Mouse (Mus musculus): ENCODE measurements at regions not wholly inside any gene's neighbourhood (a gene's known extent, or its start where the extent isn't known, plus 50 kb on each side); places are given as distances from the start of the nearest gene placed in this dataset.
"Not testable (repeated sequence)": the region's sequence is repeated elsewhere in the genome, so short reads cannot be mapped to it uniquely, and the experiment has no call there.

- DNase-seq; H3K4me3 ChIP-seq (replicated peaks; ENCODE audit: extremely low read depth, low read depth, low read length): not testable (repeated sequence)
Measured at GRCm38 (mm10) chr6:67954570-67954969, 419.0 kb upstream of the Tacstd2 start.

DNA sequence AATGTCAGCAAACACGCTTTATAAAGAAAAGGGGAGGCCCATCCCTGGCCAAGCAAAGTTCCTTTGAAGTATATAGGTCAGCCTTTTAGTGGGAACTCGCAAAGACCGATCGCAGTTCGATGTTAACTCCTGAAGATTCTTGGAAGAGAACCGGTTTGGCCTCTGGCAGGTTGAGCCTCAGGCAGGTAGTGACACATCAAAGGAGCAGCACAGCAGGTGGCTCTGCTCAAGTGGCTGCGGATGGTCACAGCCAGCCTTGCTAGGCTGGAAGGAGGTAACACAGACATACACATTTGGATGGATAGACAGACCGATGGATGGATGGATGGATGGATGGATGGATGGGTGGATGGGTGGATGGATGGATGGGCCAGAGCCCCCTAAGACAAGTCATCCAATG is 395.9 kb upstream of the Tacstd2 start:
- not testable (repeated sequence) for H3K4me3 ChIP-seq (replicated peaks; ENCODE audit: extremely low read depth, low read depth, low read length); H3K4me1 ChIP-seq (ENCODE audit: control insufficient read depth, insufficient read depth, low read length); DNase-seq
- 22% methylated on average over 8 of the region's 8 CpGs for WGBS

More at GRCm38 (mm10) chr6:67954570-67954969, 419.0 kb upstream of the Tacstd2 start:
- not testable (repeated sequence) for H3K4me1 ChIP-seq (ENCODE audit: control insufficient read depth, insufficient read depth, low read length)

DNA sequence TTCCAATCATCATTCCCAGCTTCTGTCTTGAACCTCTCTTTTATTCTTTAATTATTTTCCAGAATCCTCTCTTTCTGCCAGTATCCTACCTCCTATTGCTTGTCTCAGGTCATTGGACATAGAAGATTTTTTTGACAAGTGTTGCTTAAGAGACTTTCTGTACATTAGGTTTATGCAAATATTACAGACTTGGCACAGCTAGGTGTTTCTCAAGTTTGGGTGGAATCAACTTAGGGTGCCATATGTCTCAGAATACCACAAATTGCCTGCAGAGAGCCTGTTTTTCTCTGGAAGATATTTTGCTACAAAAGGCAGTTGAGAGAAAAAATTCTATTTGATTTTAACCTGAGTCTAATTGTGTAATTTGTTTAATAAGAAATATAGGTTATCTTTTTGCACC is 386.9 kb upstream of the Tacstd2 start:
- TF ChIP-seq POLR2A (IDR thresholded peaks at IDR 0.05; ENCODE audit: borderline replicate concordance, extremely low read depth, low read depth, low read length) (no peak), CTCF (IDR thresholded peaks at IDR 0.05; ENCODE audit: insufficient read depth, low read length) (no peak)
- no peaks in the 10 kb centered on the region for H3K4me1 ChIP-seq (ENCODE audit: control insufficient read depth, insufficient read depth, low read length)
- H3K4me3 ChIP-seq (replicated peaks; ENCODE audit: extremely low read depth, low read depth, low read length): no peak overlapping the region
- DNase-seq: no peak

GRCm38 (mm10) chr6:67913903-67914302 is 378.3 kb upstream of the Tacstd2 start:
- 40% methylated on average over 2 of the region's 2 CpGs for WGBS
- TF ChIP-seq POLR2A (IDR thresholded peaks at IDR 0.05; ENCODE audit: borderline replicate concordance, extremely low read depth, low read depth, low read length): no peak
- TF ChIP-seq CTCF (IDR thresholded peaks at IDR 0.05; ENCODE audit: insufficient read depth, low read length): no peak
- no peak for DNase-seq
- H3K4me1 ChIP-seq (ENCODE audit: control insufficient read depth, insufficient read depth, low read length): no peaks in the 10 kb centered on the region
- H3K4me3 ChIP-seq (replicated peaks; ENCODE audit: extremely low read depth, low read depth, low read length): no peak overlapping the region

- Histone ChIP-seq H3K4me1 (ENCODE audit: control insufficient read depth, insufficient read depth, low read length) (no peaks in the 10 kb centered on the region), H3K4me3 (replicated peaks; ENCODE audit: extremely low read depth, low read depth, low read length) (no peak overlapping the region)
- TF ChIP-seq POLR2A (IDR thresholded peaks at IDR 0.05; ENCODE audit: borderline replicate concordance, extremely low read depth, low read depth, low read length): no peak
- TF ChIP-seq CTCF (IDR thresholded peaks at IDR 0.05; ENCODE audit: insufficient read depth, low read length): no peak
- 77% methylated on average over 3 of the region's 3 CpGs for WGBS
- DNase-seq: no peak
Measured at GRCm38 (mm10) chr6:67913309-67913708, 377.7 kb upstream of the Tacstd2 start.

DNA sequence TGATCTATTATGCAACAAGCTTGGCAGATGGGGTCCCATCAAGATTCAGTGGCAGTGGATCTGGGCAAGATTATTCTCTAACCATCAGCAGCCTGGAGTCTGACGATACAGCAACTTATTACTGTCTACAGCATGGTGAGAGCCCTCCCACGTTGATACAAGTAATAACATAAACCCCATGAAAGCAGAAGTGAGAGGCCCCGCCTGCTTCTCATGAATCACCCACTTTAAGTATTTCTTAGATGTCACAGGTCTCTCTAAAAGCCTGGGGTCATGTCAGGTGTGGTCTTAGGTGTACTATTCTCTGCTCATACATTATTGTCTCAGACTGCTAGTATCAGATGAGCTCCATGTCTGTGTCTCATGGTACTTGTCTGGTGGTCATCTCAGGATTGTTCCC is 360.9 kb upstream of the Tacstd2 start:
- no peaks in the 10 kb centered on the region for H3K4me1 ChIP-seq (ENCODE audit: control insufficient read depth, insufficient read depth, low read length)
- WGBS: 43% methylated on average over 3 of the region's 3 CpGs
- no peak for DNase-seq
- TF ChIP-seq POLR2A (IDR thresholded peaks at IDR 0.05; ENCODE audit: borderline replicate concordance, extremely low read depth, low read depth, low read length) (no peak), CTCF (IDR thresholded peaks at IDR 0.05; ENCODE audit: insufficient read depth, low read length) (no peak)
- no peak overlapping the region for H3K4me3 ChIP-seq (replicated peaks; ENCODE audit: extremely low read depth, low read depth, low read length)

DNA sequence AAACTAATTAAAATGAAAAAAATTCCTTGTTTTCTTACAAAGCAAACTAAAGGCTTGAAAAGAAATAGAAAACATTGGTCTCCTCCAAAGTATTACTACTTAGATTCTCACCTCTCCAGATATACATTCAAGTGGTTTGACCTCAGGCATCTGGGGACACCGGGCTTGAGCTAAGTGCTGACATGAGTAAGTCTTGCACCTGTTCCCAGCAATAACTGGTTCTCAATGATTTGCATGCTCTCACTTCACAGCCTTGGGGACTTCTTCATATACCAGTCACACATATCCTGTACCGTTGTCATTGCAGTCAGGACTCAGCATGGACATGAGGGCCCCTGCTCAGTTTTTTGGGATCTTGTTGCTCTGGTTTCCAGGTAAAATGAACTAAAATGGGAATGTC is 360.3 kb upstream of the Tacstd2 start:
- TF ChIP-seq CTCF (IDR thresholded peaks at IDR 0.05; ENCODE audit: insufficient read depth, low read length): no peak
- TF ChIP-seq POLR2A (IDR thresholded peaks at IDR 0.05; ENCODE audit: borderline replicate concordance, extremely low read depth, low read depth, low read length): no peak
- 77% methylated on average over 2 of the region's 2 CpGs for WGBS
- H3K4me1 ChIP-seq (ENCODE audit: control insufficient read depth, insufficient read depth, low read length): no peaks in the 10 kb centered on the region
- H3K4me3 ChIP-seq (replicated peaks; ENCODE audit: extremely low read depth, low read depth, low read length): no peak overlapping the region
- no peak for DNase-seq

- no peak for DNase-seq
- 64% methylated on average over 2 of the region's 2 CpGs for WGBS
- Histone ChIP-seq H3K4me1 (ENCODE audit: control insufficient read depth, insufficient read depth, low read length) (no peaks in the 10 kb centered on the region), H3K4me3 (replicated peaks; ENCODE audit: extremely low read depth, low read depth, low read length) (no peak overlapping the region)
- TF ChIP-seq POLR2A (IDR thresholded peaks at IDR 0.05; ENCODE audit: borderline replicate concordance, extremely low read depth, low read depth, low read length) (no peak), CTCF (IDR thresholded peaks at IDR 0.05; ENCODE audit: insufficient read depth, low read length) (no peak)
Measured at GRCm38 (mm10) chr6:67887586-67887985, 352.0 kb upstream of the Tacstd2 start.

DNA sequence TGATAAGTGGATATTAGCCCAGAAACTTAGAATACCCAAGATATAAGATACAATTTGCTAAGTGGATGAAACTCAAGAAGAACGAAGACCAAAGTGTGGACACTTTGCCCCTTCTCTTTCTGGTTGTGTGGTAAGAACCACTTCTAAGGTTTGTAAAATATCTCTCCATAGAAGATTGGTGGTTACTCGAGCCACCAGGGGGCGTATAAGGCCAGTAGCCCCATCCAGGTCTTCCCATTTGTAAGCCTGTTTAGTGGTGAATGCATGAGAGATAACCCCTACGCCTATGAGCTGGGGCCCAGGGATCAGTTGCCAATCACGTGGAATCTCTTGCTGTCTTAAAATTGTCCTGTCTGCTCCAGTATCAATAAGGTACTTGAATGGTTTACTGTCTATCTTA is 349.3 kb upstream of the Tacstd2 start:
- 75% methylated on average over 5 of the region's 5 CpGs for WGBS
- no peak for DNase-seq

DNA sequence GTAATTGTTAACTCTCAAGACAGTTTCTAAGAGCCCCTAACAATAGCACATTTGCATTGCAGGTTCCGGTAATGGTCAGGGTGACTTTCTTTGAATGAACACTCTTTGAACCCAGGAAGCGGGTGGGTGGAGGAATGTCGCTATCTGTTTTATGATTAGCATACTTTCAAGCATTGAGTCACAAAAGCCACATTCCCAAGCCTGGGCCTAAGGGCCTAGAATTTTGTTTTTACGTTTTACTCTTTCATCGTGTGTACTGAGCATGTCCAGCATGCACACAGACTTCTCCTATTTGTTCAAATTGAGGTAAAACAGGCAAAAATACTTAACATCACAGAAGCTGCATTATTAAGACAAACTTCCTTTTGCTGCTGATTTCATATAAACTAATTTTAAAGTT is 345.9 kb upstream of the Tacstd2 start:
- not testable (repeated sequence) for H3K4me1 ChIP-seq (ENCODE audit: control insufficient read depth, insufficient read depth, low read length); DNase-seq; H3K4me3 ChIP-seq (replicated peaks; ENCODE audit: extremely low read depth, low read depth, low read length)
- 88% methylated on average over 5 of the region's 5 CpGs for WGBS

More for the DNA sequence above, 349.3 kb upstream of the Tacstd2 start:
- H3K4me1 ChIP-seq (ENCODE audit: control insufficient read depth, insufficient read depth, low read length): no peaks in the 10 kb centered on the region
- TF ChIP-seq CTCF (IDR thresholded peaks at IDR 0.05; ENCODE audit: insufficient read depth, low read length): no peak
- no peak overlapping the region for H3K4me3 ChIP-seq (replicated peaks; ENCODE audit: extremely low read depth, low read depth, low read length)

DNA sequence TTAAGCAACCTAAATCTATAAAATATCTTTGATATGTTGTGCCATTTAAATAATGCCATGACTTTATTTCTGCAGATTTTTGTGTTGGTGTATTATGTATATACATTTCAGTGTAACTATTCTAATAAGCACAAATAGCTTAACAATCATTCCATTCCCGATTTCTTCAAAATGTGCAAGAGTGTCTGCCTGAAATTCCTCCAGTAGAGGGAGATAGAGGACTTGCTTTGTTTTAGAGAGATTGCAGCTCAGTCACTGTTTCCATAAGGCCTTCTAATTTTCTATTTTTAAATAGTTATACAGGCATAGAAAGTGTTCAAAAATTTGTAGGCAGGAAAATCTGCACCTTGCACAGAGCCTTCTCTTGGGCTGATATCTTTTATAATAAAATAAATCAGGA is 322.3 kb upstream of the Tacstd2 start:
- not testable (repeated sequence) for DNase-seq; H3K4me3 ChIP-seq (replicated peaks; ENCODE audit: extremely low read depth, low read depth, low read length); H3K4me1 ChIP-seq (ENCODE audit: control insufficient read depth, insufficient read depth, low read length)
- 17% methylated on average over 1 of the region's 1 CpGs for WGBS

GRCm38 (mm10) chr6:67839486-67839885 is 303.9 kb upstream of the Tacstd2 start:
- H3K4me1 ChIP-seq (ENCODE audit: control insufficient read depth, insufficient read depth, low read length); H3K4me3 ChIP-seq (replicated peaks; ENCODE audit: extremely low read depth, low read depth, low read length); DNase-seq: not testable (repeated sequence)
- 74% methylated on average over 1 of the region's 1 CpGs for WGBS
